Mouse (Mus musculus) G1E (cell line): ENCODE measurements around the gene Ppil6. TPM values are rescaled to one million over a fixed set of nuclear protein-coding genes. Genes with fewer than 3 reads are reported as not detected.
"Not testable (repeated sequence)": the region's sequence is repeated elsewhere in the genome, so short reads cannot be mapped to it uniquely, and the experiment has no call there.

Experiments used
- ATAC-seq: 2 replicates; pipeline ENCODE4 v1.8.0; 2016; ENCODE audit warnings: mild to moderate bottlenecking; ENCODE audit not compliant: insufficient number of reproducible peaks, poor library complexity, low FRiP score, severe bottlenecking; ENCODE audit errors: extremely low read depth
- DNase-seq: peaks from one replicate; pipeline ENCODE4 v3.0.0; 2012; ENCODE audit warnings: low spot score
- H3K27me3 ChIP-seq: 2 replicates; pipeline ENCODE4 v1.6.1; 2012; ENCODE audit warnings: mild to moderate bottlenecking, low read length, inconsistent platforms; ENCODE audit not compliant: insufficient read depth
- H3K36me3 ChIP-seq: replicated peaks from 2 replicates; pipeline ENCODE3; 2012; ENCODE audit warnings: mild to moderate bottlenecking, inconsistent platforms
- H3K4me1 ChIP-seq: 2 replicates; pipeline ENCODE4 v1.6.1; 2012; ENCODE audit warnings: low read depth, low read length, inconsistent platforms, mixed read lengths; ENCODE audit not compliant: insufficient read depth
- H3K4me3 ChIP-seq: 2 replicates; pipeline ENCODE4 v1.5.1; 2012; ENCODE audit warnings: low read depth, mild to moderate bottlenecking, inconsistent platforms, low read length, moderate library complexity, mixed read lengths
- H3K9me3 ChIP-seq: replicated peaks from 2 replicates; pipeline ENCODE4 v1.6.1; 2012; ENCODE audit warnings: inconsistent platforms
- CTCF ChIP-seq: IDR thresholded peaks from 2 replicates; pipeline ENCODE4 v1.5.1; 2012; ENCODE audit warnings: low read depth, low read length, inconsistent platforms, mixed read lengths
- GATA1 ChIP-seq: IDR thresholded peaks from 2 replicates; pipeline ENCODE4 v1.6.1; 2012; ENCODE audit warnings: borderline replicate concordance, low read length, inconsistent platforms, mixed read lengths
- GATA2 ChIP-seq: IDR thresholded peaks from 2 replicates; pipeline ENCODE4 v1.6.1; 2012; ENCODE audit warnings: low read depth, low read length, inconsistent platforms, borderline replicate concordance
- POLR2AphosphoS5 ChIP-seq: IDR thresholded peaks from 2 replicates; pipeline ENCODE4 v1.6.1; 2012; ENCODE audit warnings: low read depth, low read length, inconsistent platforms; ENCODE audit not compliant: insufficient replicate concordance
- TAL1 ChIP-seq: conservative IDR thresholded peaks from 2 replicates; pipeline ENCODE4 v1.6.1; 2012; ENCODE audit warnings: low read depth, low read length, inconsistent platforms, mixed read lengths
- polyA plus RNA-seq: library from polyadenylated mRNA; stranded (reverse); fragments of >175 nt; gene quantifications from 2 replicates; pipeline ENCODE4 v1.2.3, GENCODE M21; 2012
- total RNA-seq, 2 experiments: library from RNA; stranded (forward) in 1 of 2; stranded (reverse) in 1 of 2; fragments of 200-1000 nt in 1 of 2; fragments of >200 nt in 1 of 2; fragmentation: Nextera tagmentation in 1 of 2; gene quantifications; 2 replicates each; pipeline ENCODE4 v1.2.3; 2014 to 2017

Ppil6 gene
- total and polyA plus RNA-seq, 3 experiments = 0.14 to 0.16 TPM; not detected in 1

GRCm38 (mm10) chr10:41505446-41505845 lies 15.2 kb downstream of the Ppil6 start:
- peak; percentile 29; the same call in 1 of the 2 replicates for TF ChIP-seq CTCF
- not testable (repeated sequence) for DNase-seq, H3K36me3 ChIP-seq, H3K4me1 ChIP-seq, H3K4me3 ChIP-seq, H3K9me3 ChIP-seq, ATAC-seq
- peaks cover 30% of the 10 kb centered on the region for H3K27me3 ChIP-seq

DNA sequence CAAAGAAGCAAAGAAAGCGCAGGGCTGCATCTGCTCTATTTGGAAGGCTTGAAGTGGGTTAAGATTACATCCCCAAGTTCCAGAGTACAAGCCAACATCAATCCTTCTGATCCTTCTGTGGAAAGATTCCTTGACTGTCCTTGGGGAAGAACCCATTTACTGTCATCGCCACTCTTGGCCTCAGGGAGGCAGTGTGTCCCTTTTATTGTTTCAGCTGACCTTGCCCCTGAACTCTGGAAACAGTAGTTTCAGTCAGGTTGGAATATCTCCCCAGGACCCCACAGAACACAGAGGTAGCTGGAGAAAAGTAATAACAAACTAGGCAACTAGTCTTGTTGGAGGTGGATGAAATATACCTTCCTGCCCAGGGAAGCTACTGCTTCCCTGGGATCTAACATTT lies 18.9 kb downstream of the Ppil6 start:
- Histone ChIP-seq H3K4me1 (no peaks in the 10 kb centered on the region), H3K27me3 (peaks cover 45% of the 10 kb centered on the region), H3K36me3 (no peaks in the 10 kb centered on the region), H3K4me3 (no peak overlapping the region), H3K9me3 (no peaks in the 10 kb centered on the region)
- no peak for ATAC-seq
- DNase-seq = no peak
- TF ChIP-seq GATA2 = no peak
- TF ChIP-seq POLR2AphosphoS5 = no peak
- no peak for TF ChIP-seq CTCF
- no peak for TF ChIP-seq GATA1
- TF ChIP-seq TAL1 = no peak

- Histone ChIP-seq H3K9me3 (no peaks in the 10 kb centered on the region), H3K4me3 (no peak overlapping the region), H3K36me3 (no peaks in the 10 kb centered on the region), H3K4me1 (peaks cover 4% of the 10 kb centered on the region), H3K27me3 (peaks cover 33% of the 10 kb centered on the region)
- ATAC-seq (no peak), DNase-seq (no peak)
- TF ChIP-seq TAL1 (no peak), GATA1 (no peak), CTCF (no peak), GATA2 (no peak), POLR2AphosphoS5 (no peak)
Measured at GRCm38 (mm10) chr10:41514301-41514700, 24.1 kb downstream of the Ppil6 start.

DNA sequence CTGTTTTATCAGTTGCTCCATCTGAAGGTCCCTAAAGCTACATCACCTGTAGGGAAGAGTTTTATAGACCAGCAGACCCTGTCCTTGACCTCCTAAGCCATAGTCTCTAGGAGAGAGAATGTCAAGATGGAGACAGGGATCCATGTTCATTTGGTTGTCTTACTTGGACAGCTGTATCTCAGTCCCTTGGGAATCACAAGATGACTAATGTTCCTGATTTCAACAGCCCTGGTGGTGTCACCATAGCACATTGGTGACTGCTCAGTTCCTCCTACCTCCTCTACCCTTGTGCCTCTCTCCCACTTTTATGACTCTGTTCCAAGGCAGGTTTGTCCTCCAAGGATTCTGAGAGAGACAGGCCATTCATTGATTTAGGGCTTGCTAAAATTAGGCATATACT lies 24.7 kb downstream of the Ppil6 start:
- H3K4me3 ChIP-seq = no peak overlapping the region
- TF ChIP-seq GATA2 (no peak), POLR2AphosphoS5 (no peak), GATA1 (no peak), CTCF (no peak), TAL1 (no peak)
- ATAC-seq (no peak), DNase-seq (no peak)
- H3K36me3 ChIP-seq = no peaks in the 10 kb centered on the region
- H3K27me3 ChIP-seq = peaks cover 27% of the 10 kb centered on the region
- no peaks in the 10 kb centered on the region for H3K9me3 ChIP-seq
- H3K4me1 ChIP-seq = peaks cover 4% of the 10 kb centered on the region

- DNase-seq (peak; percentile 49), ATAC-seq (peak; percentile 61)
Measured at GRCm38 (mm10) chr10:41518508-41518980, 28.3 kb downstream of the Ppil6 start.

DNA sequence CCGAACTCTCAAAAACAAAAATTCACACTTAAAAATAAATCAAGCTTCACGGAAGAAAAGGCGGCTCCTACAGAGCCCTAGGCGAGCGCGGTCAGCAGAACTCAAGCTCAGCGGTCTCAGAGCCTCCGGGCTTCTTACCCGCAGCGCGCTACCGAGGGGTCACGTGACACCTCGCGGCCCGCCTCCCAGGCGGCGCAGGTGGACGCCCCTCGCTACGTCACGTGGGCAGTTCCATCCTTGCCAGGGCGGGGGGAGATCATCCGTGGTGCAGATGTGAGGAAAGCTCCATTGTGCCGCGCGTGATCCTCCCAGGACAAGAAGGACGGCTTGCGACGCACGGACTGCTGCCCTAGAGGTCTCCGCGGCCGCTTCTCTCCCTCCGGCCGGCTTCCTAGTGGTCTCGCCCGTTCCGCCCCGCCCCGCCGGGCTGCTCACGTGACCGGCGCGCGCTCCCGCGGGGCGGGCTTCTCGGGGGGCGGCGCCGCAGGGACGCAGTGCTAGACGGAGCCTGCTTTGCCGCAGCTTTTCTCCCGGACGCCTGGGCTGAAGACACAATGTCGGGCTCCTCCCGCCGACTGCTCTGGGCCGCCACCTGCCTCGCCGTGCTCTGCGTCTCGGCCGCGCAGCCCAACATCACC lies 28.9 kb downstream of the Ppil6 start, which contains the start of gene Cd164:
Gene Cd164, plus strand, starts transcription at position 434 of the 638 bp plus-strand sequence.
- DNase-seq (peak; percentile 82), ATAC-seq (peak; percentile 77)
- Histone ChIP-seq H3K4me3 (peak within 1 kb of the TSS; percentile 96), H3K36me3 (peaks cover 18% of the 10 kb centered on the region), H3K9me3 (no peaks in the 10 kb centered on the region), H3K27me3 (no peaks in the 10 kb centered on the region; the same call in 1 of the 2 replicates), H3K4me1 (peaks cover 29% of the 10 kb centered on the region)
- TF ChIP-seq GATA2 (no peak), GATA1 (no peak), TAL1 (no peak)

More at GRCm38 (mm10) chr10:41518508-41518980, 28.3 kb downstream of the Ppil6 start:
- Histone ChIP-seq H3K27me3 (peaks cover 4% of the 10 kb centered on the region), H3K9me3 (no peaks in the 10 kb centered on the region), H3K4me1 (peaks cover 24% of the 10 kb centered on the region), H3K4me3 (peak overlapping the region; percentile 96), H3K36me3 (peaks cover 14% of the 10 kb centered on the region)
- TF ChIP-seq TAL1 (no peak), POLR2AphosphoS5 (no peak), CTCF (no peak)
